Mouse (Mus musculus): ENCODE results near the gene Ssc5d. TPM values are rescaled to one million over a fixed set of nuclear protein-coding genes. Genes with fewer than 3 reads are reported as not detected.

Ssc5d gene
- polyA plus RNA-seq, 1 experiment, result 1.0 TPM

GRCm38 (mm10) chr7:4971068-4971467 is 45.5 kb downstream of the Ssc5d start, which contains the start of gene Sbk3:
TSS of gene Sbk3 (minus strand) at chr7:4971168.
- Histone ChIP-seq H3K27me3 (ENCODE audit: control insufficient read depth, insufficient read depth, low read length) (0 out of 2 replicates have a peak, but pooled peaks cover 2% of the 10 kb centered on the region), H3K4me3 (ENCODE audit: control insufficient read depth, insufficient read depth, low read length) (no peak within 1 kb of the TSS), H3K4me1 (replicated peaks; ENCODE audit: control insufficient read depth, insufficient read depth, low read length) (no peaks in the 10 kb centered on the region), H3K36me3 (ENCODE audit: control insufficient read depth, insufficient read depth, low read length) (no peaks in the 10 kb centered on the region), H3K27ac (ENCODE audit: control insufficient read depth, insufficient read depth, low read length) (no peak within 1 kb of the TSS)
- no peak for TF ChIP-seq POLR2A (IDR thresholded peaks at IDR 0.05; ENCODE audit: control insufficient read depth, extremely low read depth, insufficient read depth, low read length, poor library complexity)
- no peak for TF ChIP-seq CTCF (IDR thresholded peaks at IDR 0.05; ENCODE audit: borderline replicate concordance, control insufficient read depth, extremely low read depth, insufficient read depth, low read length, poor library complexity)
- DNase-seq, result no peak
- 40% methylated on average over 6 of the region's 6 CpGs for WGBS

DNA sequence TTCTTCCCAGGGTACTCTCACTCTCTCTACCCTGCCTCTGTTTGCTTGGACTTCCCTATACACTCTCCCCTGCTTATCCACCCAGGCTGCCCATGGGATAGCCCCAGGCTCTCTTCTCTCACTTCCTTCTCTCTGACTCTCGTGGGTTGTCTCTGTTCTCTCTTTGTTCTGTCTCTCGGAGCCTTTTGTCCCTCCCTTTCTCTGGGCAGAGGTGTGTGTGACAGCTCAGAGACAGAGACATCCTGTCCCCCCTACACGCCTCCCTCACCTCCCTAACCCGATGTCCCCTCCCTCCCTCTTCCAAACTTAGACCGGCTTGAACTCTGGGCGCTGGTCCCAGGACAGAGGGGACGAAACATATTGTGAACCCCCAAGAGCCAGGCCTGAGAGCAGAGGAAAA is 46.1 kb downstream of the Ssc5d start:
- no peak overlapping the region for H3K27ac ChIP-seq (ENCODE audit: control insufficient read depth, insufficient read depth, low read length)
- 34% methylated on average over 7 of the region's 7 CpGs for WGBS
- no peak for DNase-seq

DNA sequence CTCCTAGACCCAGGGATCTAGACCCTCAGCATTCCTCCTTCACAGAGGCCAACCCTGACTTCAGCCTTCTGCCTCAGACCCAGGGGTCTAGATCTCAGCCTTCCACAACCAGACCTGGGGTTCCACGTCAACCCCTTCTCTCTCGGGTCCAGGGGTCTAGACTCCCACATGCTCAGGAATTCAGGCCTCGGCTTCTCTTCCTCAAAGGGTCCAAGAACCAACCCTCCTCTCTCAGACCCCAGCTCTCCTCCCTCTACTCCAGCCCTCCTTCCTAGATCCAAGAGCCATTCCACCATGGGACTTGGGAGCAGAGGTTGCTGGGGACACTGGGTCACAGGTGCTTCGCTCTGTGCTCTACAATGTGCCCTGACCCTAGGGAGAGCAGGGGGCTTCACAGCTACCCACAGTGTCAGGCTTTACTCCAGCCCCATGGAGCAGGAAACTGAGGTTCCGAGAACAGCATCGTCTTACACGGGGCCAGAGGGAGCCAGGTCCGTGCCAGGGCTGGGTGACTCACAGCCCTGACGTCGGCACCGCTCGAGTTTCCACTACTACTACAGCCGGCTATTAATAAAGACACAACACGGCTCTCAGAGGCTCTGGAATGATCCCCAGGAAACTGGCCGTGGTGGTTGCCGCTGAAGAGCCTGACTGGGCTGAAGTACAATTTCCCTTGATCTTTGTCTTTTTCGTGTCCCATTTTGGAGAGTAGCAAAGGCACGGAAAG is 46.9 kb downstream of the Ssc5d start:
- Histone ChIP-seq H3K27ac (ENCODE audit: control insufficient read depth, insufficient read depth, low read length) (no peak overlapping the region), H3K4me1 (replicated peaks; ENCODE audit: control insufficient read depth, insufficient read depth, low read length) (no peaks in the 10 kb centered on the region), H3K4me3 (ENCODE audit: control insufficient read depth, insufficient read depth, low read length) (no peak overlapping the region), H3K27me3 (ENCODE audit: control insufficient read depth, insufficient read depth, low read length) (0 out of 2 replicates have a peak, but pooled peaks cover 2% of the 10 kb centered on the region), H3K36me3 (ENCODE audit: control insufficient read depth, insufficient read depth, low read length) (no peaks in the 10 kb centered on the region)
- 57% methylated on average over 18 of the region's 18 CpGs for WGBS
- DNase-seq, result no peak
- no peak for TF ChIP-seq POLR2A (IDR thresholded peaks at IDR 0.05; ENCODE audit: control insufficient read depth, extremely low read depth, insufficient read depth, low read length, poor library complexity)
- no peak for TF ChIP-seq CTCF (IDR thresholded peaks at IDR 0.05; ENCODE audit: borderline replicate concordance, control insufficient read depth, extremely low read depth, insufficient read depth, low read length, poor library complexity)

More for the DNA sequence above, 46.1 kb downstream of the Ssc5d start:
- no peaks in the 10 kb centered on the region for H3K36me3 ChIP-seq (ENCODE audit: control insufficient read depth, insufficient read depth, low read length)
- TF ChIP-seq POLR2A (IDR thresholded peaks at IDR 0.05; ENCODE audit: control insufficient read depth, extremely low read depth, insufficient read depth, low read length, poor library complexity) (no peak), CTCF (IDR thresholded peaks at IDR 0.05; ENCODE audit: borderline replicate concordance, control insufficient read depth, extremely low read depth, insufficient read depth, low read length, poor library complexity) (no peak)
- H3K4me3 ChIP-seq (ENCODE audit: control insufficient read depth, insufficient read depth, low read length), result no peak overlapping the region
- H3K4me1 ChIP-seq (replicated peaks; ENCODE audit: control insufficient read depth, insufficient read depth, low read length), result no peaks in the 10 kb centered on the region
- H3K27me3 ChIP-seq (ENCODE audit: control insufficient read depth, insufficient read depth, low read length), result 0 out of 2 replicates have a peak, but pooled peaks cover 2% of the 10 kb centered on the region

DNA sequence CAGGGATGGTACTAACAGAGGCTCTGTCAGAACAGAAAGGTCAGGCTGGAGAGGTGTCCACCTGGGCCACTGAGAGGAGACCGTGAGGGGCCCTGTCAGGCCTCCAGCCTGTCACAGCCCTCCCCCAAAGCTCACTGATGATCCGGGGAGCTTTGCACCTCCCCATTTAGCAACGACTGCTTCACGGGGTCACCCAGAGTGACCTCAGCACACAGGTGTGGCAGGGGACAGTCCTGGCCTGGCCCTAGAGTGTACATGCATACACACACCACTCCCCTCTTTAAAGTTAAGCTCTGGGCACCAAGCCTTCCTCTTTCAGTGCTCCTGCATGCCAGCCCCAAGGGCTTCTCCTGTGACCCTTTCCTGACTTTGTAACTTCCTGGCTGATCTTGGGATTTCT is 49.9 kb downstream of the Ssc5d start:
- 83% methylated on average over 4 of the region's 4 CpGs for WGBS

GRCm38 (mm10) chr7:4976832-4977231 is 51.2 kb downstream of the Ssc5d start:
- WGBS, result 97% methylated on average over 7 of the region's 7 CpGs
- DNase-seq, result no peak
- Histone ChIP-seq H3K4me3 (ENCODE audit: control insufficient read depth, insufficient read depth, low read length) (no peak overlapping the region), H3K36me3 (ENCODE audit: control insufficient read depth, insufficient read depth, low read length) (no peaks in the 10 kb centered on the region), H3K27ac (ENCODE audit: control insufficient read depth, insufficient read depth, low read length) (no peak overlapping the region), H3K27me3 (ENCODE audit: control insufficient read depth, insufficient read depth, low read length) (0 out of 2 replicates have a peak, but pooled peaks cover 2% of the 10 kb centered on the region), H3K4me1 (replicated peaks; ENCODE audit: control insufficient read depth, insufficient read depth, low read length) (no peaks in the 10 kb centered on the region)
- no peak for TF ChIP-seq POLR2A (IDR thresholded peaks at IDR 0.05; ENCODE audit: control insufficient read depth, extremely low read depth, insufficient read depth, low read length, poor library complexity)
- no peak for TF ChIP-seq CTCF (IDR thresholded peaks at IDR 0.05; ENCODE audit: borderline replicate concordance, control insufficient read depth, extremely low read depth, insufficient read depth, low read length, poor library complexity)

More for the DNA sequence above, 49.9 kb downstream of the Ssc5d start:
- H3K4me1 ChIP-seq (replicated peaks; ENCODE audit: control insufficient read depth, insufficient read depth, low read length), result no peaks in the 10 kb centered on the region
- no peak for TF ChIP-seq CTCF (IDR thresholded peaks at IDR 0.05; ENCODE audit: borderline replicate concordance, control insufficient read depth, extremely low read depth, insufficient read depth, low read length, poor library complexity)
- TF ChIP-seq POLR2A (IDR thresholded peaks at IDR 0.05; ENCODE audit: control insufficient read depth, extremely low read depth, insufficient read depth, low read length, poor library complexity), result no peak
- H3K36me3 ChIP-seq (ENCODE audit: control insufficient read depth, insufficient read depth, low read length), result no peaks in the 10 kb centered on the region
- DNase-seq, result no peak
- H3K27me3 ChIP-seq (ENCODE audit: control insufficient read depth, insufficient read depth, low read length), result 0 out of 2 replicates have a peak, but pooled peaks cover 2% of the 10 kb centered on the region
- no peak overlapping the region for H3K27ac ChIP-seq (ENCODE audit: control insufficient read depth, insufficient read depth, low read length)
- H3K4me3 ChIP-seq (ENCODE audit: control insufficient read depth, insufficient read depth, low read length), result no peak overlapping the region

GRCm38 (mm10) chr7:4988250-4988649 is 62.7 kb downstream of the Ssc5d start:
- H3K4me1 ChIP-seq (replicated peaks; ENCODE audit: control insufficient read depth, insufficient read depth, low read length), result no peaks in the 10 kb centered on the region
- H3K36me3 ChIP-seq (ENCODE audit: control insufficient read depth, insufficient read depth, low read length), result no peaks in the 10 kb centered on the region
- TF ChIP-seq CTCF (IDR thresholded peaks at IDR 0.05; ENCODE audit: borderline replicate concordance, control insufficient read depth, extremely low read depth, insufficient read depth, low read length, poor library complexity), result no peak
- TF ChIP-seq POLR2A (IDR thresholded peaks at IDR 0.05; ENCODE audit: control insufficient read depth, extremely low read depth, insufficient read depth, low read length, poor library complexity), result no peak
- H3K27ac ChIP-seq (ENCODE audit: control insufficient read depth, insufficient read depth, low read length), result no peak overlapping the region
- DNase-seq, result no peak
- H3K4me3 ChIP-seq (ENCODE audit: control insufficient read depth, insufficient read depth, low read length), result no peak overlapping the region
- WGBS, result 56% methylated on average over 2 of the region's 2 CpGs
- no peaks in the 10 kb centered on the region for H3K27me3 ChIP-seq (ENCODE audit: control insufficient read depth, insufficient read depth, low read length)

All from thymus, adult 2 months (tissue).